Mouse (Mus musculus) embryonic facial prominence, embryonic 10.5 days (tissue): ENCODE results near the gene Letmd1. TPM values are rescaled to one million over a fixed set of nuclear protein-coding genes. Genes with fewer than 3 reads are reported as not detected.
A peak's percentile ranks its signal among the peaks of the same experiment; 100 is the strongest.
"Not testable (repeated sequence)": the region's sequence is repeated elsewhere in the genome, so short reads cannot be mapped to it uniquely, and the experiment has no call there.

Experiments
- DNase-seq: peaks from one replicate; pipeline ENCODE4 v3.0.0-alpha.2; 2017; ENCODE audit warnings: low spot score
- H3K27ac ChIP-seq: fragments of 300-500 bp; sonication (generic); replicated peaks from 2 replicates; pipeline ENCODE4 v1.5.1; 2016; ENCODE audit warnings: mild to moderate bottlenecking
- H3K27me3 ChIP-seq: fragments of 300-500 bp; sonication (generic); replicated peaks from 2 replicates; pipeline ENCODE4 v1.6.1; 2016; ENCODE audit warnings: low read depth, mild to moderate bottlenecking; ENCODE audit not compliant: poor library complexity, severe bottlenecking
- H3K36me3 ChIP-seq: fragments of 300-500 bp; sonication (generic); replicated peaks from 2 replicates; pipeline ENCODE4 v1.6.1; 2016; ENCODE audit warnings: mild to moderate bottlenecking, moderate library complexity
- H3K4me1 ChIP-seq: fragments of 300-500 bp; sonication (generic); 2 replicates; pipeline ENCODE4 v1.6.1; 2016
- H3K4me3 ChIP-seq: fragments of 300-500 bp; sonication (generic); 2 replicates; pipeline ENCODE4 v1.5.1; 2016; ENCODE audit warnings: mild to moderate bottlenecking, moderate library complexity
- H3K9me3 ChIP-seq: fragments of 300-500 bp; sonication (generic); 2 replicates; pipeline ENCODE4 v1.6.1; 2016; ENCODE audit warnings: mild to moderate bottlenecking
- WGBS: fragments of 180-500 bp; shearing (Covaris S2); methylation state at CpG from one replicate; pipeline ENCODE4 v1.1.7; 2016; 5-methylcytosine and 5-hydroxymethylcytosine counted together
- polyA plus RNA-seq: library from polyadenylated mRNA; unstranded; fragments of >200 nt; fragmentation: Nextera tagmentation; extraction: Ambion mirVana; gene quantifications from 2 replicates; pipeline ENCODE4 v1.2.1, GENCODE M21; 2016

Gene Letmd1
- 36.5 and 38.6 TPM in 2 replicates for polyA plus RNA-seq

GRCm38 (mm10) chr15:100468295-100469188, at the start of gene Letmd1:
Gene Letmd1, plus strand, starts transcription at chr15:100469023.
- WGBS = 3% methylated on average over 84 of the region's 84 CpGs
- peak within 1 kb of the TSS; percentile 95 for H3K27ac ChIP-seq
- DNase-seq = peak; percentile 91
- peaks cover 29% of the 10 kb centered on the region for H3K4me1 ChIP-seq
- H3K9me3 ChIP-seq = no peaks in the 10 kb centered on the region
- H3K27me3 ChIP-seq = no peaks in the 10 kb centered on the region
- H3K4me3 ChIP-seq = peak within 1 kb of the TSS; percentile 86
- H3K36me3 ChIP-seq = peaks cover 30% of the 10 kb centered on the region

- peaks cover 11% of the 10 kb centered on the region for H3K27me3 ChIP-seq
- H3K4me3 ChIP-seq = no peak overlapping the region
- peaks cover 3% of the 10 kb centered on the region; the same call in 1 of the 2 replicates for H3K36me3 ChIP-seq
- H3K4me1 ChIP-seq = peaks cover 48% of the 10 kb centered on the region
- no peaks in the 10 kb centered on the region for H3K9me3 ChIP-seq
- DNase-seq = no peak
- peak overlapping the region; percentile 30; the same call in 1 of the 2 replicates for H3K27ac ChIP-seq
- 76% methylated on average over 8 of the region's 8 CpGs for WGBS
These were observed 49.5 kb upstream of the Letmd1 start for GRCm38 (mm10) chr15:100419311-100419710.

- H3K27ac ChIP-seq = peak overlapping the region; percentile 30; the same call in 1 of the 2 replicates
- H3K9me3 ChIP-seq = no peaks in the 10 kb centered on the region
- H3K4me3 ChIP-seq = no peak overlapping the region; the same call in 1 of the 2 replicates
- peaks cover 3% of the 10 kb centered on the region; the same call in 1 of the 2 replicates for H3K36me3 ChIP-seq
- peaks cover 53% of the 10 kb centered on the region for H3K4me1 ChIP-seq
- no peak for DNase-seq
- 70% methylated on average over 9 of the region's 9 CpGs for WGBS
- H3K27me3 ChIP-seq = peaks cover 19% of the 10 kb centered on the region
These were observed 48.7 kb upstream of the Letmd1 start for GRCm38 (mm10) chr15:100419901-100420745.

GRCm38 (mm10) chr15:100421059-100421757, 47.6 kb upstream of the Letmd1 start:
- Histone ChIP-seq H3K27ac (no peak overlapping the region), H3K4me3 (peak overlapping the region; percentile 91), H3K27me3 (peaks cover 30% of the 10 kb centered on the region), H3K4me1 (peaks cover 53% of the 10 kb centered on the region), H3K36me3 (no peaks in the 10 kb centered on the region; the same call in 1 of the 2 replicates), H3K9me3 (no peaks in the 10 kb centered on the region)
- no peak for DNase-seq
- WGBS = 51% methylated on average over 8 of the region's 8 CpGs

GRCm38 (mm10) chr15:100421758-100422197, 47.0 kb upstream of the Letmd1 start, which contains the start of gene Gm5475:
Gene Gm5475, plus strand, starts transcription at chr15:100422147.
- Histone ChIP-seq H3K4me3 (peak within 1 kb of the TSS; percentile 91), H3K27ac (peak within 1 kb of the TSS; percentile 90), H3K4me1 (peaks cover 53% of the 10 kb centered on the region), H3K27me3 (peaks cover 34% of the 10 kb centered on the region)
- H3K9me3 ChIP-seq, DNase-seq, H3K36me3 ChIP-seq: not testable (repeated sequence)
- 28% methylated on average over 3 of the region's 3 CpGs for WGBS

- H3K36me3 ChIP-seq = no peaks in the 10 kb centered on the region; the same call in 1 of the 2 replicates
- under 1% methylated on average over 44 of the region's 44 CpGs for WGBS
- H3K9me3 ChIP-seq = no peaks in the 10 kb centered on the region
- peak overlapping the region; percentile 90 for H3K27ac ChIP-seq
- peak overlapping the region; percentile 91 for H3K4me3 ChIP-seq
- no peak for DNase-seq
- H3K27me3 ChIP-seq = peaks cover 37% of the 10 kb centered on the region
- peaks cover 53% of the 10 kb centered on the region for H3K4me1 ChIP-seq
These were observed 46.3 kb upstream of the Letmd1 start for GRCm38 (mm10) chr15:100422476-100422875.

- peak; percentile 98 for DNase-seq
- peak overlapping the region; percentile 91 for H3K4me3 ChIP-seq
- H3K27ac ChIP-seq = peak overlapping the region; percentile 90
- H3K27me3 ChIP-seq = peaks cover 37% of the 10 kb centered on the region
- peaks cover 51% of the 10 kb centered on the region for H3K4me1 ChIP-seq
- 1% methylated on average over 65 of the region's 65 CpGs for WGBS
- no peaks in the 10 kb centered on the region for H3K9me3 ChIP-seq
- H3K36me3 ChIP-seq = no peaks in the 10 kb centered on the region
These were observed 45.6 kb upstream of the Letmd1 start for GRCm38 (mm10) chr15:100422899-100423860.

GRCm38 (mm10) chr15:100423916-100424315, 44.9 kb upstream of the Letmd1 start:
- peaks cover 48% of the 10 kb centered on the region for H3K4me1 ChIP-seq
- H3K9me3 ChIP-seq = no peaks in the 10 kb centered on the region
- H3K27me3 ChIP-seq = peaks cover 37% of the 10 kb centered on the region
- 3% methylated on average over 14 of the region's 14 CpGs for WGBS
- no peaks in the 10 kb centered on the region for H3K36me3 ChIP-seq
- peak overlapping the region; percentile 91 for H3K4me3 ChIP-seq
- DNase-seq = peak; percentile 52
- H3K27ac ChIP-seq = 0 out of 2 replicates have a peak overlapping the region, but pooled peaks have one; percentile 35

- peaks cover 44% of the 10 kb centered on the region for H3K4me1 ChIP-seq
- WGBS = 19% methylated on average over 17 of the region's 17 CpGs
- 0 out of 2 replicates have a peak within 1 kb of the TSS, but pooled peaks have one; percentile 35 for H3K27ac ChIP-seq
- H3K9me3 ChIP-seq = no peaks in the 10 kb centered on the region
- DNase-seq = peak; percentile 35
- H3K27me3 ChIP-seq = peaks cover 37% of the 10 kb centered on the region
- H3K4me3 ChIP-seq = peak within 1 kb of the TSS; percentile 91
- H3K36me3 ChIP-seq = no peaks in the 10 kb centered on the region
These were observed 44.3 kb upstream of the Letmd1 start, which contains the start of gene Slc11a2 for GRCm38 (mm10) chr15:100424396-100425122. Gene Slc11a2, minus strand, starts transcription at chr15:100425072.

- Histone ChIP-seq H3K36me3 (no peaks in the 10 kb centered on the region), H3K9me3 (no peaks in the 10 kb centered on the region), H3K4me3 (no peak overlapping the region), H3K4me1 (peaks cover 15% of the 10 kb centered on the region), H3K27ac (no peak overlapping the region), H3K27me3 (peaks cover 36% of the 10 kb centered on the region)
- WGBS = 83% methylated on average over 13 of the region's 13 CpGs
- no peak for DNase-seq
These were observed 40.4 kb upstream of the Letmd1 start for GRCm38 (mm10) chr15:100428296-100428905.
